ENCODE assay signal across 9 mouse cellular contexts in the genomic region with DNA sequence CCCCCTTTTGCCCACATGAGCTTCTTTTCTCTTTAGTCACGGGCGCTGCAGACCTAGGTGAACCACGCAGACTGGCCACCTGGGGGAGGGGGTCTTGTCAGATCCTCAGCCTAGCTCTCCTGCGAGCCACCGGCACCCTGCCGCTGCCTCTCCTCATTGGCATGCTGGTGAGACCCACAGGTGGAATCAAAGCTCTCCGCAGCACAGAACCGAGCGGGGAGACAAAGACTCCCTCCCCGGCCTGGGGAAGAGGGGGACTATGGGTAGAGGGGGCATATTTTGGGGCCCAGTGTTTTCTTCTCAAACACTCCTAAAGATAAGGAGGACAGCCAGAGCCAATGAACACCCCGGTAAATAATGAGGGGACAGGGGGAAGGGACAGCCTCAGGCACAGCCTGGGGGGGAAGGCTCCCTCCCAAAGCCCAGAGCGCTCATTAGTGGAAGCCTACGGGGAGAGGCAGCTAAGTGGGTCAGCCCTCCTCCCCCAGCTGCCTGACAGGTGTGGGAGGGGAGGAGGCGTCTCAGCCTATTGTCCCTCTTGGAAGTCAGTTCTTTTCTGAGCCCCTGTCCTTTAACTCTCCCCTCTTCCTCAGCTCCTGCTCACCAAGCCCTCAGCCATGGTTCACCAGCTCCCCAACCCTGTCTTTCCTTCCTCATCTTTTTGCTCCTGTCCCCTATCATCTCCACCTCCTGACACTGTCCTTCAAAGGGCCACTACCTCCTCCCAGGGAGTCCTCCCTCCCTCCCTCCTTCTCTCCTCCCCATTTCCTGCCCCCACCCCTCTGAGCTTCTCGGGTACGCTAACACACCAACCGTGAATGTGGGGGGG. TPM values are rescaled to one million over a fixed set of nuclear protein-coding genes. Genes with fewer than 3 reads are reported as not detected.
A peak's percentile ranks its signal among the peaks of the same experiment; 100 is the strongest.
DNase-seq lines count a peak whose midpoint lies in the region; ATAC-seq and TF ChIP-seq lines count a peak whose summit lies in the region.
"Had no signal": no experiment of that assay in that cellular context is flagged by ENCODE, and none has a peak within 500 bp of the region (broad histone marks: within the 10 kb centered on the region; RNA-seq: fewer than 3 reads in every experiment).

No protein-coding gene starts in this region.

- peak overlapping the region; percentile 48 for H3K4me2 ChIP-seq in kidney, embryonic 16.5 days (replicated peaks; ENCODE audit: low read depth, low read length)
- peak overlapping the region; percentile 37 for H3K4me2 ChIP-seq in forebrain, embryonic 11.5 days (ENCODE audit: low read depth, low read length, severe bottlenecking)
- H3K4me2 ChIP-seq in limb, embryonic 14.5 days (replicated peaks; ENCODE audit: low read depth, low read length, severe bottlenecking) = peak overlapping the region; percentile 51

- H3K27ac ChIP-seq in kidney, embryonic 16.5 days (ENCODE audit: low read length) = peak overlapping the region; percentile 90
- H3K27ac ChIP-seq in forebrain, embryonic 11.5 days (ENCODE audit: low read depth, low read length) = peak overlapping the region; percentile 39; the same call in 1 of the 2 replicates
- peak overlapping the region; percentile 90 for H3K27ac ChIP-seq in limb, embryonic 14.5 days (replicated peaks; ENCODE audit: low read depth, low read length)

- peak overlapping the region; percentile 15; the same call in 1 of the 2 replicates for H3K4me3 ChIP-seq in kidney, embryonic 16.5 days (ENCODE audit: low read length)
- H3K4me3 ChIP-seq in forebrain, embryonic 11.5 days (ENCODE audit: low read depth, low read length) = peak overlapping the region; percentile 7; the same call in 1 of the 2 replicates
- H3K4me3 ChIP-seq in limb, embryonic 14.5 days (replicated peaks; ENCODE audit: low read length) = peak overlapping the region; percentile 21
- H3K4me3 ChIP-seq: erythroblast, embryonic 14.5 days had no signal

- no peak for TF ChIP-seq POLR2A in limb, embryonic 14.5 days (IDR thresholded peaks at IDR 0.05; ENCODE audit: borderline replicate concordance, extremely low read depth, insufficient read depth, insufficient read length)

- H3K27me3 ChIP-seq in kidney, embryonic 16.5 days (ENCODE audit: insufficient read depth, low read length) = no peaks in the 10 kb centered on the region
- peaks cover 3% of the 10 kb centered on the region; the same call in 1 of the 2 replicates for H3K27me3 ChIP-seq in forebrain, embryonic 11.5 days (ENCODE audit: control insufficient read depth, insufficient read depth, low read length)
- H3K27me3 ChIP-seq in limb, embryonic 14.5 days (ENCODE audit: control insufficient read depth, insufficient read depth, low read length) = no peaks in the 10 kb centered on the region

- no peak for DNase-seq in kidney, adult 8-10 months
- peak; percentile 69 for DNase-seq in forebrain, embryonic 11.5 days (ENCODE audit: low spot score)
- DNase-seq in limb, embryonic 14.5 days (ENCODE audit: low spot score) = no peak
- DNase-seq in thymus, adult 18-20 months = peak; percentile 37 to 65
- DNase-seq in right cerebral cortex, adult 18-20 months = no peak
- no peak for DNase-seq in urinary bladder, postnatal 4 days (ENCODE audit: low spot score in 2 of 2)
- no peak for DNase-seq in spleen, postnatal 4 days (ENCODE audit: low spot score in 2 of 2)

- H3K9me3 ChIP-seq in kidney, embryonic 16.5 days (ENCODE audit: low read length) = no peaks in the 10 kb centered on the region
- H3K9me3 ChIP-seq in forebrain, embryonic 11.5 days (ENCODE audit: control insufficient read depth, low read length) = no peaks in the 10 kb centered on the region
- no peaks in the 10 kb centered on the region for H3K9me3 ChIP-seq in limb, embryonic 14.5 days (ENCODE audit: control insufficient read depth, low read length)

- H3K4me1 ChIP-seq in kidney, embryonic 16.5 days (ENCODE audit: insufficient read depth, low read length) = peaks cover 37% of the 10 kb centered on the region
- H3K4me1 ChIP-seq in forebrain, embryonic 11.5 days (replicated peaks; ENCODE audit: control insufficient read depth, insufficient read depth, low read length) = peaks cover 31% of the 10 kb centered on the region
- H3K4me1 ChIP-seq in limb, embryonic 14.5 days (ENCODE audit: control insufficient read depth, insufficient read depth, low read length) = peaks cover 31% of the 10 kb centered on the region

- peaks cover 18% of the 10 kb centered on the region for H3K36me3 ChIP-seq in kidney, embryonic 16.5 days (ENCODE audit: insufficient read depth, low read length)
- peaks cover 13% of the 10 kb centered on the region for H3K36me3 ChIP-seq in forebrain, embryonic 11.5 days (ENCODE audit: control insufficient read depth, insufficient read depth, low read length)
- H3K36me3 ChIP-seq in limb, embryonic 14.5 days (ENCODE audit: control insufficient read depth, insufficient read depth, low read length) = peaks cover 27% of the 10 kb centered on the region

- H3K9ac ChIP-seq in kidney, embryonic 16.5 days (replicated peaks; ENCODE audit: low read length) = peak overlapping the region; percentile 37
- peak overlapping the region; percentile 37 for H3K9ac ChIP-seq in forebrain, embryonic 11.5 days (ENCODE audit: low read length)
- peak overlapping the region; percentile 13 for H3K9ac ChIP-seq in limb, embryonic 14.5 days (ENCODE audit: low read depth, low read length, severe bottlenecking)

- 5% methylated on average over 17 of the region's 17 CpGs for WGBS in kidney, embryonic 16.5 days
- 1% methylated on average over 17 of the region's 17 CpGs for WGBS in forebrain, embryonic 11.5 days
- 2% methylated on average over 17 of the region's 17 CpGs for WGBS in limb, embryonic 14.5 days

- peak; percentile 49 for ATAC-seq in kidney, embryonic 16.5 days (ENCODE audit: low FRiP score, low TSS enrichment)
- ATAC-seq in forebrain, embryonic 11.5 days (replicated peaks; ENCODE audit: low FRiP score) = 0 out of 2 replicates have a peak, but pooled peaks have one; percentile 25
- peak; percentile 7; the same call in 1 of the 2 replicates for ATAC-seq in limb, embryonic 14.5 days (ENCODE audit: low FRiP score, low read depth)

RNA-seq across cellular contexts. Expression of a gene that starts 25.3 kb away (rescaled TPM):
- polyA plus RNA-seq in kidney, embryonic 16.5 days (2015; fragmentation: Nextera tagmentation; extraction: Ambion mirVana) = 20.9 and 25.7 TPM in 2 replicates
- 13.2 and 15.9 TPM in 2 replicates for polyA plus RNA-seq in forebrain, embryonic 11.5 days (2014; fragmentation: Nextera tagmentation; extraction: Ambion mirVana)
- 228 and 332 TPM in 2 replicates for polyA plus RNA-seq in limb, embryonic 14.5 days (2012; rRNA removed)
- polyA plus RNA-seq in limb, embryonic 14.5 days (2014; fragmentation: Nextera tagmentation; extraction: Ambion mirVana) = 48.8 and 55.6 TPM in 2 replicates
- polyA plus RNA-seq: erythroblast, embryonic 14.5 days had no signal

RNA-seq across cellular contexts. Expression of a gene that starts 35.2 kb away (rescaled TPM):
- polyA plus RNA-seq in kidney, embryonic 16.5 days (2015; fragmentation: Nextera tagmentation; extraction: Ambion mirVana) = 203 and 214 TPM in 2 replicates
- 198 and 206 TPM in 2 replicates for polyA plus RNA-seq in forebrain, embryonic 11.5 days (2014; fragmentation: Nextera tagmentation; extraction: Ambion mirVana)
- 185 and 196 TPM in 2 replicates for polyA plus RNA-seq in limb, embryonic 14.5 days (2012; rRNA removed)
- 163 and 181 TPM in 2 replicates for polyA plus RNA-seq in limb, embryonic 14.5 days (2014; fragmentation: Nextera tagmentation; extraction: Ambion mirVana)

RNA-seq across cellular contexts. Expression of a gene that starts 56.1 kb away (rescaled TPM):
- 2.8 and 3.0 TPM in 2 replicates for polyA plus RNA-seq in kidney, embryonic 16.5 days (2015; fragmentation: Nextera tagmentation; extraction: Ambion mirVana)
- polyA plus RNA-seq in forebrain, embryonic 11.5 days (2014; fragmentation: Nextera tagmentation; extraction: Ambion mirVana) = 1.6 and 2.6 TPM in 2 replicates
- polyA plus RNA-seq in limb, embryonic 14.5 days (2012; rRNA removed) = 0.28 and 0.44 TPM in 2 replicates
- 0.55 and 0.57 TPM in 2 replicates for polyA plus RNA-seq in limb, embryonic 14.5 days (2014; fragmentation: Nextera tagmentation; extraction: Ambion mirVana)
- polyA plus RNA-seq: erythroblast, embryonic 14.5 days had no signal

Comparison
In these comparisons a context has a peak if more than half of its experiments do, and no peak if none do; other contexts are left out.
1. H3K27ac ChIP-seq: peak in every context shown above with its lines; median percentile 90 in kidney, embryonic 16.5 days; 90 in limb, embryonic 14.5 days; 39 in forebrain, embryonic 11.5 days.
2. DNase-seq: peak in forebrain, embryonic 11.5 days (single experiment) and thymus, adult 18-20 months (2 of 2); none in kidney, adult 8-10 months (0 of 2), limb, embryonic 14.5 days (single experiment), right cerebral cortex, adult 18-20 months (single experiment), urinary bladder, postnatal 4 days (0 of 2) and spleen, postnatal 4 days (0 of 2).
3. Peak in every context shown above with its lines, with median percentiles within 50 percentile points of each other: ATAC-seq, H3K4me2 ChIP-seq, H3K4me3 ChIP-seq and H3K9ac ChIP-seq.